Mouse (Mus musculus) stomach, embryonic 16.5 days (tissue): ENCODE measurements around the gene Cd109. TPM values are rescaled to one million over a fixed set of nuclear protein-coding genes. Genes with fewer than 3 reads are reported as not detected.

Source experiments
- ATAC-seq: fragments of 200-750 bp; cut with Nextera tagmentation; 2 replicates; pipeline ENCODE4 v1.8.0; 2017; ENCODE audit warnings: moderate number of reproducible peaks, moderate TSS enrichment; ENCODE audit not compliant: insufficient read depth, low FRiP score
- H3K27ac ChIP-seq: fragments of 300-500 bp; sonication (generic); 2 replicates; pipeline ENCODE4 v1.5.1; 2014; ENCODE audit warnings: low read length
- H3K27me3 ChIP-seq: fragments of 300-500 bp; sonication (generic); 2 replicates; pipeline ENCODE4 v1.6.1; 2014; ENCODE audit warnings: low read length, control low read depth, mixed read lengths; ENCODE audit not compliant: control insufficient read depth, insufficient read depth
- H3K36me3 ChIP-seq: fragments of 300-500 bp; sonication (generic); 2 replicates; pipeline ENCODE4 v1.6.1; 2014; ENCODE audit warnings: low read length; ENCODE audit not compliant: control insufficient read depth, insufficient read depth
- H3K4me1 ChIP-seq: fragments of 300-500 bp; sonication (generic); 2 replicates; pipeline ENCODE4 v1.6.1; 2014; ENCODE audit warnings: low read length, control low read depth, mixed read lengths; ENCODE audit not compliant: control insufficient read depth, insufficient read depth
- H3K4me2 ChIP-seq: fragments of 300-500 bp; sonication (generic); 2 replicates; pipeline ENCODE4 v1.6.1; 2014; ENCODE audit warnings: low read depth, low read length, mixed read lengths
- H3K4me3 ChIP-seq: fragments of 300-500 bp; sonication (generic); replicated peaks from 2 replicates; pipeline ENCODE4 v1.5.1; 2014; ENCODE audit warnings: mild to moderate bottlenecking, low read length
- H3K9ac ChIP-seq: fragments of 300-500 bp; sonication (generic); 2 replicates; pipeline ENCODE4 v1.6.1; 2014; ENCODE audit warnings: low read length
- H3K9me3 ChIP-seq: fragments of 300-500 bp; sonication (generic); replicated peaks from 2 replicates; pipeline ENCODE4 v1.6.1; 2016; ENCODE audit warnings: low read length, control low read depth; ENCODE audit not compliant: control insufficient read depth
- WGBS: fragments of 180-500 bp; shearing (Covaris S2); extraction: QIAGEN DNeasy Blood & Tissue Kit; methylation state at CpG from one replicate; pipeline ENCODE4 v1.1.7; 2014; 5-methylcytosine and 5-hydroxymethylcytosine counted together
- polyA plus RNA-seq: library from polyadenylated mRNA; unstranded; fragments of >200 nt; fragmentation: Nextera tagmentation; extraction: Ambion mirVana; gene quantifications from 2 replicates; pipeline ENCODE4 v1.2.1, GENCODE M21; 2015

Gene Cd109
- polyA plus RNA-seq, result 13.6 and 14.1 TPM in 2 replicates

DNA sequence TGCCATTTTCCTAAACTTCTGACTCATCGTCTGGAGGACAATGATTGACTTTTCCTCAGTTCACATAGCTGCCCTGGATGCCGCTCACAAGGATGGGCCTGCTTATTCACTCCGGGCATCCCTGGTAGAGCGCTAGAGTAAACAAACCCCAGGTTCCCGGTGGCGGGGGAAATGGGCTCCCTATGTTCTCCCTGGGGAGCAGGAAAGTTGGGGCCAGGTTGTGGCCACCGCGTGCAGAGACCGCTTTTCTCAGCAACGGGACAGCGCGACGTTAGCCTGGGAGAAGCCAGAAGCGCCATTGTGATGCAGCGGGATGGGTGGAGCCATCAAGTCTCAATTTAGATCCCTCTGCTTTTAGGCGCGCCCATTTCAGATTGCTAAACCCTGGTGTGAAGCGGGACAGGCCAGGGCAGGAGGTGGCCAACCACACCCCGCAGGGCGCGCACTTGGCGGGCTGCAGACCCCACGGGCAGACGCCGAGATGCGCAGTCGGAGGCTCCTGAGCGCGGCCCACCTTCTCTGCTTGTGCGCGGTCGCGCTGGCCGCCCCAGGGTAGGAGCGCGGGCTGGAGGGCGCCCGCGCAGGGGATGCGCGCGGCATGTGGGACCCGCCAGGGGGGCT lies at the start of gene Cd109:
TSS of gene Cd109 (plus strand) at position 146 of the 621 bp plus-strand sequence.
- H3K9ac ChIP-seq, result peak within 1 kb of the TSS; percentile 78
- H3K4me3 ChIP-seq, result peak within 1 kb of the TSS; percentile 66
- H3K9me3 ChIP-seq, result no peaks in the 10 kb centered on the region
- no peaks in the 10 kb centered on the region for H3K36me3 ChIP-seq
- peak within 1 kb of the TSS; percentile 55 for H3K27ac ChIP-seq
- H3K4me2 ChIP-seq, result peak within 1 kb of the TSS; percentile 94
- H3K4me1 ChIP-seq, result peaks cover 8% of the 10 kb centered on the region; the same call in 1 of the 2 replicates
- H3K27me3 ChIP-seq, result peaks cover 7% of the 10 kb centered on the region; the same call in 1 of the 2 replicates
- WGBS, result under 1% methylated on average over 43 of the region's 43 CpGs
- peak; percentile 59; the same call in 1 of the 2 replicates for ATAC-seq

GRCm38 (mm10) chr9:78569934-78570333 lies 45.4 kb upstream of the Cd109 start:
- H3K36me3 ChIP-seq, result 0 out of 2 replicates have a peak, but pooled peaks cover 9% of the 10 kb centered on the region
- H3K4me1 ChIP-seq, result no peaks in the 10 kb centered on the region
- 95% methylated on average over 9 of the region's 9 CpGs for WGBS
- H3K27me3 ChIP-seq, result no peaks in the 10 kb centered on the region
- H3K4me2 ChIP-seq, result no peak overlapping the region
- no peak overlapping the region for H3K27ac ChIP-seq
- no peak for ATAC-seq
- no peak overlapping the region for H3K4me3 ChIP-seq
- H3K9ac ChIP-seq, result no peak overlapping the region
- no peaks in the 10 kb centered on the region for H3K9me3 ChIP-seq

DNA sequence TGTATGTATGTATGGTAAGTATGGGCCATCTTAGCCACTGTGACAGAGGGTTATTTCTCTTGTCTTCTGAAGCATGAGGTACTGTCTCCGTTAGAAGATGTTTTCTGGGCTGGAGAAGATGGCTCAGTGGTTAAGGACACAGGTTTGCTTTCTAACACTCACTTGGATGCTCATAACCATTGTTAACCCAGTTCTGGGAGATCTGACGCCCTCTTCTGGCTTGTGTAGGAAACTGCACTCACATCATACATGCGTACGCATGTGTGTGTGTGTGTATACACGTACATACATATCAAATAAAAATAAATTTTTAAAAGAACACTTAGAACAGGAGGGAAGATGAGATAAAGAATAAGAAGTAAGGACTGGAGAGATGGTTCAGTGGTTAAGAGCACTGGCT lies 38.9 kb upstream of the Cd109 start:
- ATAC-seq, result no peak
- WGBS, result 92% methylated on average over 5 of the region's 5 CpGs
- H3K27ac ChIP-seq, result no peak overlapping the region
- H3K4me2 ChIP-seq, result no peak overlapping the region
- H3K27me3 ChIP-seq, result no peaks in the 10 kb centered on the region
- peaks cover 6% of the 10 kb centered on the region; the same call in 1 of the 2 replicates for H3K36me3 ChIP-seq
- no peak overlapping the region for H3K4me3 ChIP-seq
- no peak overlapping the region for H3K9ac ChIP-seq
- no peaks in the 10 kb centered on the region for H3K4me1 ChIP-seq
- H3K9me3 ChIP-seq, result no peaks in the 10 kb centered on the region

GRCm38 (mm10) chr9:78578824-78579223 lies 36.5 kb upstream of the Cd109 start:
- Histone ChIP-seq H3K27ac (no peak overlapping the region), H3K4me1 (no peaks in the 10 kb centered on the region), H3K27me3 (no peaks in the 10 kb centered on the region), H3K9ac (no peak overlapping the region), H3K4me2 (no peak overlapping the region), H3K9me3 (no peaks in the 10 kb centered on the region), H3K36me3 (peaks cover 6% of the 10 kb centered on the region; the same call in 1 of the 2 replicates), H3K4me3 (no peak overlapping the region)
- 86% methylated on average over 7 of the region's 7 CpGs for WGBS
- no peak for ATAC-seq

DNA sequence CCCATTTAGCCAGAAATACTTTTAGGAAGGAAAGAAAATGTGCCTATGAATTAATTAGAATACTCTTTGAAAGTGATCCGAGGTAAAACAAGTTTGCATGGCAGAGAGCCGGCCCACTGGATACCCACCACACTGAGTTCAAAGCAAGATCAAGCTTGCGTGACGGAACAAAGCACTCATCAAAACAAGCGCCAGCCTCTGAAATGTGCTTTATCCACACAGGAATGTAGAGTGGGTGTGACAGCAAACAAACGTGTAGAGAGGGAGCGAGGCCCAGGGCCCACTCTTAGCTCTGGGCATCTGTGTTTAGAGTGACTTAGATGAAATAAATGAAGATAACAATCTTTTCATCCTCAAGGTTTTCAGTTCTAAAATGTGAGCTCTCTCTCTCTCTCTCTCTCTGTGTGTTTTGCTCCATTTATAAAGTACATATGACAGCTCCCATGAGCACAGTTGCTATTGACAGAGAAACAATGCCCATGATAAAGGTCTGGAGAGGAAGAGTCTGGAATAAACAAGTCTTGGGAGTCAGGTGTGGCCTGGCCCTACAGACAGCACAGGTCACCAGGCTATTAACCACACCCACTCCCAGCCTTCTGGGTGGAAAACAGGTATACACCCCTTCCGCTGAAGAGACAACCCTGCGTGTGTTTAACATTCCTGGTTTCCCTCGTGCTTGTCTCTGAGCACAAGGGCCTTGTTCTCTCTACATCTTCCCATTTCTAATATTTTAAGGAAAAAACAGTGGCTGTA lies 35.5 kb upstream of the Cd109 start:
- peaks cover 6% of the 10 kb centered on the region; the same call in 1 of the 2 replicates for H3K36me3 ChIP-seq
- H3K4me2 ChIP-seq, result no peak overlapping the region
- no peaks in the 10 kb centered on the region for H3K27me3 ChIP-seq
- H3K9ac ChIP-seq, result no peak overlapping the region
- ATAC-seq, result peak; percentile 62; the same call in 1 of the 2 replicates
- H3K4me1 ChIP-seq, result no peaks in the 10 kb centered on the region
- no peaks in the 10 kb centered on the region for H3K9me3 ChIP-seq
- H3K27ac ChIP-seq, result no peak overlapping the region
- no peak overlapping the region for H3K4me3 ChIP-seq
- 55% methylated on average over 10 of the region's 10 CpGs for WGBS

DNA sequence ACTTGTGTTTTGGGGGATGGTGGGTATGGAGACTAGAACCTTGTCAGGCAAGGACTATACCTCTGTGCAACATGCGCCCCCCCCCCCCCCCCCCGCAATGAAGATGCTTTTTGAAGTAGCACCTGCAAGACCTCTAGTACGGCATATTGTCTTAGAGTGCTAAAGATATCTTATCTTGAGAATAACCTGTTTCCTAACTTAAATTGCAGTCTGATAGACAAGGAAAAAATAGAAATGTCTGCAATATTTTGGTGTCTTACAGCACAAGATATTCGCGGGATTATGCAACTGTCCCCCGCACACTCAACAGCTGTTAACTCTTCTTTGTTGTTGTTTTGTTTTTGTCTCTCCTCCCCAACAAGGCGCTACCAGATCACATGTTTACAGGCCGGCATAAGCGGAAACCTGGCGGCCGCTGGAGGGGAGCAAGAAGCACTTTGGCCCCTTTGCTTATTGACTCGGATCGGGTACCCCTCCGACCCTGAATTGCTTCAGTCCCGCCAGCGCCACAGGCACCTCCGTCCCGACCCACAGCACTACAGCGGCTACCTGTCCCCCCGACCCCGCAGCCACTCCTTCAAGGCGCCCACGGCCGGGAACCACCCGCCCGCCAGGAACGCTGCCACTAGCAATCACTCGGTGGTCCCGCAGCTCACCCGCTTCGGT lies 28.0 kb upstream of the Cd109 start:
- WGBS, result under 1% methylated on average over 31 of the region's 31 CpGs

DNA sequence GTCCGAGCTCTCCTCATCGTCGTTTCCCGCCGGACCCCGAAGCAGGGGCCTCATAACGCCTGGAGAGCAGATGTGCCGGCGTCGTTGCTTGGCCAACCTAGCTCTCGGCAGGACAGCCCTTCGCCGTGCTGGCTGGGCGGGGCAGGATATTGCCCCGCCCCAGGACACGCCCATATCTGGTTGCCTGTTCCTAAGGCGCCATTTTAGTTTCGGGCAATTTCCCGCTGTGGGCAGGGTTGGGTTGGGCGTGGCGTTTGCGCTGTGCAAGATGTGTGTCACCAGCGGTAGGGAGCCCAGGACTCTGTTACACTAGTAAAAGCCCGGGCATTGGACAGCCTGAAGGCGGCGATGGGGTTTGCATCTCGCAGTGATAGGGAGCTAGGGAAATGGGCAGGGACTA lies 27.4 kb upstream of the Cd109 start, which contains the start of gene Slc17a5:
TSS of gene Slc17a5 (minus strand) at position 128 of the 400 bp plus-strand sequence.
- H3K4me1 ChIP-seq, result peaks cover 4% of the 10 kb centered on the region
- peak; percentile 98 for ATAC-seq
- no peaks in the 10 kb centered on the region for H3K9me3 ChIP-seq
- H3K27me3 ChIP-seq, result no peaks in the 10 kb centered on the region
- H3K9ac ChIP-seq, result peak within 1 kb of the TSS; percentile 77
- H3K4me2 ChIP-seq, result peak within 1 kb of the TSS; percentile 61
- WGBS, result under 1% methylated on average over 27 of the region's 27 CpGs
- H3K27ac ChIP-seq, result peak within 1 kb of the TSS; percentile 44
- H3K36me3 ChIP-seq, result no peaks in the 10 kb centered on the region
- H3K4me3 ChIP-seq, result peak within 1 kb of the TSS; percentile 66

More for the DNA sequence above, 28.0 kb upstream of the Cd109 start:
- ATAC-seq, result peak; percentile 9; the same call in 1 of the 2 replicates
- Histone ChIP-seq H3K27ac (peak overlapping the region; percentile 19; the same call in 1 of the 2 replicates), H3K4me2 (peak overlapping the region; percentile 61), H3K27me3 (no peaks in the 10 kb centered on the region), H3K4me1 (peaks cover 4% of the 10 kb centered on the region), H3K4me3 (peak overlapping the region; percentile 66), H3K9ac (peak overlapping the region; percentile 77), H3K36me3 (no peaks in the 10 kb centered on the region), H3K9me3 (no peaks in the 10 kb centered on the region)

- Histone ChIP-seq H3K4me2 (peak overlapping the region; percentile 61), H3K9ac (peak overlapping the region; percentile 62), H3K27ac (peak overlapping the region; percentile 44), H3K27me3 (no peaks in the 10 kb centered on the region), H3K9me3 (no peaks in the 10 kb centered on the region), H3K36me3 (no peaks in the 10 kb centered on the region), H3K4me3 (peak overlapping the region; percentile 66), H3K4me1 (peaks cover 4% of the 10 kb centered on the region)
- 64% methylated on average over 10 of the region's 10 CpGs for WGBS
- peak; percentile 27; the same call in 1 of the 2 replicates for ATAC-seq
These were observed 26.8 kb upstream of the Cd109 start for GRCm38 (mm10) chr9:78588411-78589033.
